Mouse (Mus musculus) embryonic facial prominence, embryonic 13.5 days (tissue): ENCODE results near the gene Rab6b. TPM values are rescaled to one million over a fixed set of nuclear protein-coding genes. Genes with fewer than 3 reads are reported as not detected.
A peak's percentile ranks its signal among the peaks of the same experiment; 100 is the strongest.

Experiments used
- ATAC-seq: fragments of 200-750 bp; cut with Nextera tagmentation; 2 replicates; pipeline ENCODE4 v1.8.0; 2017; ENCODE audit warnings: low read depth; ENCODE audit not compliant: insufficient number of reproducible peaks, insufficient read depth, low FRiP score, low TSS enrichment
- H3K27ac ChIP-seq: fragments of 300-500 bp; sonication (generic); 2 replicates; pipeline ENCODE4 v1.5.1; 2015; ENCODE audit warnings: moderate library complexity, mild to moderate bottlenecking, inconsistent platforms
- H3K27me3 ChIP-seq: fragments of 300-500 bp; sonication (generic); 2 replicates; pipeline ENCODE4 v1.6.1; 2015; ENCODE audit warnings: mild to moderate bottlenecking, inconsistent platforms
- H3K36me3 ChIP-seq: fragments of 300-500 bp; sonication (generic); 2 replicates; pipeline ENCODE4 v1.6.1; 2015; ENCODE audit warnings: mild to moderate bottlenecking, inconsistent platforms
- H3K4me1 ChIP-seq: fragments of 300-500 bp; sonication (generic); 2 replicates; pipeline ENCODE4 v1.6.1; 2015; ENCODE audit warnings: inconsistent platforms
- H3K4me2 ChIP-seq: fragments of 300-500 bp; sonication (generic); 2 replicates; pipeline ENCODE4 v1.6.1; 2015; ENCODE audit warnings: moderate library complexity, mild to moderate bottlenecking, inconsistent platforms
- H3K4me3 ChIP-seq: fragments of 300-500 bp; sonication (generic); 2 replicates; pipeline ENCODE4 v1.5.1; 2015; ENCODE audit warnings: mild to moderate bottlenecking, inconsistent platforms
- H3K9ac ChIP-seq: fragments of 300-500 bp; sonication (generic); 2 replicates; pipeline ENCODE4 v1.6.1; 2015; ENCODE audit warnings: mild to moderate bottlenecking, inconsistent platforms
- H3K9me3 ChIP-seq: fragments of 300-500 bp; sonication (generic); 2 replicates; pipeline ENCODE4 v1.6.1; 2016; ENCODE audit warnings: inconsistent platforms
- WGBS: fragments of 180-500 bp; shearing (Covaris S2); methylation state at CpG from one replicate; pipeline ENCODE4 v1.1.7; 2015; ENCODE audit warnings: mixed read lengths; 5-methylcytosine and 5-hydroxymethylcytosine counted together
- polyA plus RNA-seq: library from polyadenylated mRNA; unstranded; fragments of >200 nt; fragmentation: Nextera tagmentation; extraction: Ambion mirVana; gene quantifications from 2 replicates; pipeline ENCODE4 v1.2.1, GENCODE M21; 2015

Rab6b gene
- polyA plus RNA-seq, 1 experiment from 2014 or later, result 8.1 TPM

DNA sequence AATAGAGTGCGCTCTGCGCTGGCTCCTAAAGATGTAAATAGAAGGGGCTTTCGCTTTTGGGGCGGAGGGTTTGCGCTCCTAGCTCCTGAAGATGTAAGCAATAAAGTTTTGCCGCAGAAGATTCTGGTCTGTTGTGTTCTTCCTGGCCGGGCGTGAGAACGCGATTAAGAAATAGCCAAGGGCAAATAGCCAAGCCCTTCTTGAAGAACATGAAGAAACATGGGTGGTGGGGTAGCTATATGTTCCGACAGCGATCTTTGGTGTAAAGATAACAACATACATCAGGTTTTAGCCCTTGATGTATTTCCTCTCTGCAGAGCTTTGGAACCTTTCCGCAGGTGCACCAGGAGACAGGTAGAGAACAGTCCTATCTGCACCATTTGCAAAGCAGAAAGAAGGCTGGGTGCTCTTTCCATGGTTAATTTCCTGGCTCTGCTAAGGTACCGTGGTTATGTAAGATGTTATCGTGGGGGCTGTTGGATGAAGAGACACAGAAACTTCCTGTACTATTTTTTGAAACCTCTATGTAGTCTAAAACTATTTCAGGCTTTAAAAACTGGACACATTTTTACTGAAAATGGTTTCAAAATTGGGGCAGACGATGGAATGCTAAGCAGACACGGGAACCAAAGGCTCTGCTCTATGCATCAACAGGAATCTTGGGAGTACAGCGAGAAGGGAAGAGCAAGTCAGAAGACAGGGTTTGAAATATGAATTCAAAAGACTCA is 2.5 kb upstream of the Rab6b start:
- ATAC-seq, result no peak
- H3K4me3 ChIP-seq, result peak overlapping the region; percentile 49
- no peaks in the 10 kb centered on the region for H3K9me3 ChIP-seq
- H3K27me3 ChIP-seq, result peaks cover 44% of the 10 kb centered on the region
- H3K36me3 ChIP-seq, result no peaks in the 10 kb centered on the region
- peak overlapping the region; percentile 68 for H3K4me2 ChIP-seq
- WGBS, result 35% methylated on average over 18 of the region's 18 CpGs
- H3K9ac ChIP-seq, result peak overlapping the region; percentile 65
- H3K27ac ChIP-seq, result no peak overlapping the region
- peaks cover 26% of the 10 kb centered on the region for H3K4me1 ChIP-seq

DNA sequence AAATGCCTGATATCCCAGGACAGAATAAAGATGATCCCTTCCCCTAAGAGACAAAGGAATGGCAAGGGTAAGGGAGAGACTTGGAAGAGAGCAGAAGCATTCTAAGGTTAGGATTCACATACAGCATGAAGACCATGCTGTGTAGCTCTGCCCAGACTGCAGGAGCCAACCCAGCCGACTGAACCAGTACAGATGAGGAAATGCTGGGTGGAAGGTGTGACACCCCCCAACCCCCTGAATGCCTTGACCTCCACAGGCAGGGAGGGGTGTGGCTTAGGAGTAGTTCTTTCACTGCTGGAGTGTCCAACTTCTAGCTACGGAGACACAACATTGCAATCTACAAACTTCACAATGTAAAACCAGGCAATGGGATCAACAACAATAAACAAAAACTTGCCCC is 1.7 kb upstream of the Rab6b start:
- no peaks in the 10 kb centered on the region for H3K9me3 ChIP-seq
- H3K4me3 ChIP-seq, result no peak overlapping the region
- peaks cover 26% of the 10 kb centered on the region for H3K4me1 ChIP-seq
- no peak overlapping the region for H3K4me2 ChIP-seq
- peaks cover 52% of the 10 kb centered on the region for H3K27me3 ChIP-seq
- no peaks in the 10 kb centered on the region for H3K36me3 ChIP-seq
- 70% methylated on average over 2 of the region's 2 CpGs for WGBS
- H3K27ac ChIP-seq, result no peak overlapping the region
- ATAC-seq, result no peak
- no peak overlapping the region for H3K9ac ChIP-seq

DNA sequence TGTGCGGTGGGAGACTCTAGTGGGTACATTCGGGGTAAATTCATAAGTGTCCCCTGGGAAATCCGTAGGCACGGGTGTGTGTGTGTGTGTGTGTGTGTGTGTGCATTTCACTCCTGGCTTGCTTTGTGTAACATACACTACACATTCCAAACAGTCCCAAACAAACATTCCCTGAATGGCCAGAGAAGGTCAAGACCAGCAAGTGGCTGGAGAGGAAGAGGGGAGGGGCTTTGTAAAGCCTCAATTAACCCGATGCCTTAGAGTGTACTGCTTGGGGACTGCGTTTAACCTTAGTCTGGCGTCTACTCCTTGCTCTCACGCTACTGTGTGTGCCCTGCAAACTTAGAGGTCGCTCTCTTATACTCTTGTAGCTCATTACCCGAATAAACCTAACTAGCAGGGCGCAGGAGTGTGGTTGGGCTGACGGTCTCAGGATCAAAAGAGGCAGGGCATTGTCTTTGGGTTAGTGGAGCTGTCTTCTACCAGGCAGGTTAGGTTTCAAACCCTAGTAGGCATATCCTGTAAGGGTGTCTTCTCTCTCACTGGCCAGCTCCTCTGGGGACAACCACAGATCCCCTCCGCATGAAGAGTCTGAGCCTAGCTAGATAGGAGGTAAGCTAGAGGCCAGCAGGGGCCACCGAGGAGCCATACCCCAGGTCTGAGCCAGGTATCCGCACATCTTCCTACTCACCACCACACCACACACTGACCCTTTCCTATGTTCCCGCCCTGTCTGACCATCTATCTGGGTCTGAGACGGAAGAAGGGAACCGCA is 673 bp upstream of the Rab6b start:
- peak overlapping the region; percentile 71 for H3K4me3 ChIP-seq
- H3K9ac ChIP-seq, result peak overlapping the region; percentile 79
- ATAC-seq, result no peak
- H3K27ac ChIP-seq, result no peak overlapping the region
- H3K27me3 ChIP-seq, result peaks cover 54% of the 10 kb centered on the region
- H3K4me2 ChIP-seq, result peak overlapping the region; percentile 88
- H3K36me3 ChIP-seq, result no peaks in the 10 kb centered on the region
- H3K4me1 ChIP-seq, result peaks cover 26% of the 10 kb centered on the region
- 18% methylated on average over 18 of the region's 18 CpGs for WGBS
- H3K9me3 ChIP-seq, result no peaks in the 10 kb centered on the region

DNA sequence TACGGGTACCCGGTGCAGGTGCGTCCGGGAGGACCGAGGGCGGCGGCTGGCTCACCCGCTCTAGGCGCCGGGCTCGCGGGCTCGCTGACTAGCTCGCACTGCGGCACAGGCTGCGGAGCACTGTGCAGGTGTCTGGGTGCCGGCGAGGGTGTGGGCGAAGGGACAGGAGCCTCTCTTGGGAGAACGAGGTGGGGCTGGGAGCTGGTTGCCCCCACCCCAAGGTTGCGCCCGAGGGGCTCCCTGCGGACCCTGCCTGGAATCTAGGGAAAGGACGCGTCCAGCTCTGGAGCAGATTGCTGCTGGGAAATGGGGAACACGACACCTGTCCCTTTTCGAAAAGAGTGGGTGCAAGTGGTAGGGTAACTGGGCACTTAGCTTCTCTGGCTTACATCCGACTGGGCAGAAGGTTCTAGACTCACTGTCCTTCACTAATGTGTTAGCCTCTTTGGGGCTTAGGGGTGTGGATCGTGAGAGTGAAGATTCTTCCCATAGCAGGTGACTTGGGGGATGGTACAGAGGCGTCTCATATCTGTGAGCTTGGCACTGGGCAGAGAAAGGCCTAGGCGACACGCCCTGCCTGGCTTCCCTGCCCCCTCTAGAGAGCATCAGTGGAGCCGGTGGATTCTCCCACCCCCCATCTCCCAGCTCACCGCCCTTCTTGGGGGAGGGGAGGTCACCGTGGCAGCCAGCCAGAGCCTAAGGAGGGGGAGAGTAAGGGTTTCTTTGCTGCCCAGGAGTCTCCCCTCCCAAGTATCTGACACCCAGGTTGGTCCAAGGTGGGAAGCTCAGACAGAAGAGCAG is 1.1 kb downstream of the Rab6b start:
- ATAC-seq, result no peak
- H3K4me1 ChIP-seq, result peaks cover 26% of the 10 kb centered on the region
- H3K27ac ChIP-seq, result no peak overlapping the region
- H3K9ac ChIP-seq, result peak overlapping the region; percentile 79
- H3K9me3 ChIP-seq, result no peaks in the 10 kb centered on the region
- 1% methylated on average over 35 of the region's 35 CpGs for WGBS
- no peaks in the 10 kb centered on the region for H3K36me3 ChIP-seq
- H3K27me3 ChIP-seq, result peaks cover 54% of the 10 kb centered on the region
- H3K4me2 ChIP-seq, result peak overlapping the region; percentile 88
- H3K4me3 ChIP-seq, result peak overlapping the region; percentile 71

DNA sequence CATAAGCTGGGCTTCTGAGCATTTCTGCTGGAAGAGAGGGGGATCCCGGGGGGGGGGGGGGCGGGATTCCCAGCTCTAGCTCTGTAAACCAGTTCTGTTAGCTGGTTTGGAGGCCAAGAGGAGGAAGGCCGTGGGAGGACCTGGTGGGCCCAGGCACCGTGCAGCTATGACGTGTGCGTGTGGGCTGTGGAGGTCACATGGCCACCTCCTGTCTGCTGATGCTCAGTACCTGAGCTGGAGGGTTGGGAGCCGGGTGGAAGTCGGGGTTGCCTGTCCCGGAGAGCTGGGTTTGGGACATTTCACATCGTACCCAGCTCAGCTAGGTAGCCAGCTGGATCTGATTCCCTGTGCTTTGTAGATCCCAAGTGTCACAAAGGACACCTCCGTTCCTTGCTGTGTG is 1.8 kb downstream of the Rab6b start:
- no peaks in the 10 kb centered on the region for H3K36me3 ChIP-seq
- H3K4me2 ChIP-seq, result peak overlapping the region; percentile 88
- 38% methylated on average over 10 of the region's 11 CpGs for whole genome bisulfite sequencing
- peaks cover 26% of the 10 kb centered on the region for H3K4me1 ChIP-seq
- H3K27ac ChIP-seq, result no peak overlapping the region
- peak overlapping the region; percentile 71; the same call in 1 of the 2 replicates for H3K4me3 ChIP-seq
- peaks cover 54% of the 10 kb centered on the region for H3K27me3 ChIP-seq
- no peak for ATAC-seq
- no peak overlapping the region for H3K9ac ChIP-seq
- no peaks in the 10 kb centered on the region for H3K9me3 ChIP-seq

DNA sequence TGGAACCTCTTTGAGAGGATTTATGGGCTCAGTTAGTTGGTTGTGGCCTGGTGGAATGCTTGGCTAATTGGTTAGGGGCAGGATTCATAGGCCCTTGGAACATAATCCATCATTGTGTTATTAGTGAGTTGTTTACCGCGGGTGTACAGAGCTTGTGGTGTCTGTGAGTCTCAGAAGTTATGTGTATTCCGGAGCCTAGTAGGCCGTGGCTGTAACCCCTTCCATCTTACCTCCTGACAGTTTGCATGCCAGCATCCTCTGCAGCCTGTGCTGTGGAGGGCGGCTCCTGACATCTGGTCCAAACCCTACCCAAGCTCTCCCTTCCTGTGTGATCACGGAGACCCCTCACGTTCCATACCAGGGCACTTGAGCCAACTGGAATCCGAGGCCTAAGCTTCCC is 2.7 kb downstream of the Rab6b start:
- Histone ChIP-seq H3K9me3 (no peaks in the 10 kb centered on the region), H3K27me3 (peaks cover 57% of the 10 kb centered on the region), H3K4me3 (no peak overlapping the region), H3K4me1 (peaks cover 23% of the 10 kb centered on the region), H3K27ac (no peak overlapping the region), H3K4me2 (no peak overlapping the region), H3K9ac (no peak overlapping the region), H3K36me3 (no peaks in the 10 kb centered on the region)
- 79% methylated on average over 8 of the region's 8 CpGs for WGBS
- ATAC-seq, result no peak

DNA sequence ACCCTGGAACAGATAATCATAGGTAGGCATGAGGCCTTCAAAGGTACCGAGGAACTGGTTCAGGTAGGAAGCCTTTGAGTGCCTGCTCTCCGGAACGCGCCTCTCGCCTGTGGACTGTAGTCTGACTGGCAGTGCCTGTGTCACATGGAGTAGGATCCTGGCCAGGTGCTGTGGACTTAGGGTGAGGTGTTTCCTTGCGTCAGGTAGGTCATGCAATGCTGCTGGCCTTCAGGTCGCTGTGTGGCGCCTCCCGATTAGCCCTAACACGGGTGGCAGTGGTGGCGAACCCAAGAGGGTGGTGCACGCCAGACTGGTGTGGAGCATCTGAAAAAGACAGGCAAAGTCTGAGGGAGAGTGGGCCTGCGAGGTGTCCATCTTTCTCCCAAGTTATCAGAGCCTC is 3.3 kb downstream of the Rab6b start:
- H3K4me1 ChIP-seq, result peaks cover 21% of the 10 kb centered on the region
- ATAC-seq, result no peak
- WGBS, result 91% methylated on average over 13 of the region's 13 CpGs
- no peak overlapping the region for H3K4me2 ChIP-seq
- no peaks in the 10 kb centered on the region for H3K9me3 ChIP-seq
- no peak overlapping the region for H3K9ac ChIP-seq
- H3K27me3 ChIP-seq, result peaks cover 55% of the 10 kb centered on the region
- H3K4me3 ChIP-seq, result no peak overlapping the region
- H3K36me3 ChIP-seq, result no peaks in the 10 kb centered on the region
- H3K27ac ChIP-seq, result no peak overlapping the region

DNA sequence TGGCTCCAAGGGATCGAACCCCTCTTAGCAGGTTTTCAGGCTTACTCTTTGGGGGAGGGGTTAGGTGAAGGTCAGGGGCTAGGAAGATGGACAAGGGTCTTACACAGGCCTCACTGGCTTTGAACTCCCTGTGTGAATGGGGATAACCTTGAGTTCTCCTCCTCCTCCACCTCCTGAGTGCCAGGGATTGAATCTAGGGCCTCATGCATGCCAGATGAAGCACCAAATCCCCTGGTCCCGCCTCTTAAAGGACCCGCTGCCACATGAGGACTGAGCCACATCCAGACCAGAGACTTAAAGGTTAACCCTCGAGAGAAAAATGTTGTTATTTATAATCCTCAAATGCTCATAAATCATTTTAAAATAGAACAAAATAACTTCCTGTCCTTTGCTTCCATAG is 5.4 kb downstream of the Rab6b start:
- Histone ChIP-seq H3K36me3 (no peaks in the 10 kb centered on the region), H3K9me3 (no peaks in the 10 kb centered on the region), H3K4me1 (peaks cover 15% of the 10 kb centered on the region), H3K27me3 (peaks cover 35% of the 10 kb centered on the region), H3K9ac (no peak overlapping the region), H3K4me3 (no peak overlapping the region), H3K27ac (no peak overlapping the region), H3K4me2 (no peak overlapping the region)
- WGBS, result 79% methylated on average over 4 of the region's 4 CpGs
- ATAC-seq, result no peak

DNA sequence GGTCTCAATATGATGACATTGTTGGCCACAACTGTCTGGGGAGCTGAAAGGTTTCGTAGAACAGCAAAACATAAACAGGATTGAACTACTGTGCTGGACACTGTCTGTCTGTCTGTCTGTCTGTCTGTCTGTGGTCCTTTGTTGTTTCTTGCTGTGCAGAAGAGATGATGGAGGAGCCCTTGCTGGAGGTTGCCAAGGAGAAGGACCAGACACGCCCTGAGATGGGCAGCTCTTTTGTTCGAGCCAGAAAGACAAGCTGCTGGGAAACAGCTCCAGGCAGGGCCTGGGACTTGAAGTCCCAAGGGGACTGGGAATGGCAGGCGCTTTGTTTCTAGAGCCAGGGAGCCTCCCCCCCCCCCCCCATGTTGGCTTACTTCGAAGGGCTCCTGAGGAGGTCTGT is 5.9 kb downstream of the Rab6b start:
- Histone ChIP-seq H3K27me3 (peaks cover 29% of the 10 kb centered on the region), H3K9ac (no peak overlapping the region), H3K4me2 (no peak overlapping the region), H3K27ac (no peak overlapping the region), H3K36me3 (no peaks in the 10 kb centered on the region), H3K9me3 (no peaks in the 10 kb centered on the region), H3K4me1 (peaks cover 9% of the 10 kb centered on the region), H3K4me3 (no peak overlapping the region)
- no peak for ATAC-seq
- 65% methylated on average over 5 of the region's 5 CpGs for WGBS

DNA sequence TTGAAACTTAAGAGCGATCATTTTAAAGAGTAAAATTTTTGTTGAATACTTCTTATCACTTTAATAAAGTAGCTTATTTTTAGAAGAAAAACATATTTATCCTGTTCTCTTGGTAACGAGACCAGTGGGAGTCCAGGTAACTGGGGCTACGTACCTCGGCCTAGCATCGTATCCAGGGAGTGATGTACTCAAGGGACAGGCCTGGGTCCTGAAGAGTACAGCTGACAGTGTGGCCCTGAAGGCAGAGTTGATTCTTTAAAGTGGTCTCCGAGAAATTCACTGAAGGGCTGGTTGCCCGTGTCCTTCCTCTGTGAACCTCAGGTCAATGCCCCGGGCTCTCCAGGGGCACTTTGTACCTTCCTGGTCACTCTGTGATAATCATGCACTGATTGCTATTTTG is 6.4 kb downstream of the Rab6b start:
- H3K4me2 ChIP-seq, result no peak overlapping the region

DNA sequence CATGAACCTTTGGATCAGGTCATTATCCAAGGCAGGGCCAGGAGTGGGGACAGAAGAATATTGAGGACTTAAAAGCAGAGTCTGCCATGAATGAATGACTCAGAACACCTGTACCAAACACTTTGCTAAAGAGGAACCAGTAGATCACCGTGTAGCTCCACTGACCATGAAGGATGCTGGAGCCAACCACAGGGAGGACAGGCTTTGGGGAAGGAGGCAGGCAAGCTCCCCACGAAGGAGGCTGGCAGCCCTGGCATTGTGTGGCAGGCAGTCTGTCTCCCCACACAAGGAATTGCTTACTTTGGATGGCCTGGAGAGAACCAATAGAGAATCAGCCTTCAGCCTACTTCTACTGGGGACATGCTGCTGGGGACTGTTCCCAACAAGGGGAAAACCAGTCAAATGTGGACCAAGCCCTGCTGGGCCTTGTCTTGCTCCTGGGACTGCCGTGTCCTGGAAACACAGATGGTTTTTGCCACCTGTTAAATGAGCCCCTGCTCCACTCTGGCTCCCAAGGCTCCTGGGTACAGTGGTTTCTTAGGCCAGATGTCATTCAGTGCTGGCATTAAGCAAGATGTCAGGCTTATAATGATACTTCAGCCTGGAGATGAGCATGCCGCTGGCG is 7.2 kb downstream of the Rab6b start:
- H3K4me1 ChIP-seq, result no peaks in the 10 kb centered on the region
- no peak overlapping the region for H3K9ac ChIP-seq
- H3K27ac ChIP-seq, result no peak overlapping the region
- no peak for ATAC-seq
- H3K27me3 ChIP-seq, result peaks cover 17% of the 10 kb centered on the region
- no peaks in the 10 kb centered on the region for H3K36me3 ChIP-seq
- no peak overlapping the region for H3K4me2 ChIP-seq
- 79% methylated on average over 5 of the region's 5 CpGs for WGBS
- H3K9me3 ChIP-seq, result no peaks in the 10 kb centered on the region
- H3K4me3 ChIP-seq, result no peak overlapping the region

More for the DNA sequence above, 6.4 kb downstream of the Rab6b start:
- Histone ChIP-seq H3K27ac (no peak overlapping the region), H3K9me3 (no peaks in the 10 kb centered on the region), H3K4me3 (no peak overlapping the region), H3K4me1 (peaks cover 5% of the 10 kb centered on the region), H3K27me3 (peaks cover 25% of the 10 kb centered on the region), H3K9ac (no peak overlapping the region), H3K36me3 (no peaks in the 10 kb centered on the region)
- 83% methylated on average over 8 of the region's 8 CpGs for WGBS
- no peak for ATAC-seq
